Mouse (Mus musculus) embryonic facial prominence, embryonic 12.5 days (tissue): Measurements from ENCODE around the gene Mettl17. TPM values are rescaled to one million over a fixed set of nuclear protein-coding genes. Genes with fewer than 3 reads are reported as not detected.
A peak's percentile ranks its signal among the peaks of the same experiment; 100 is the strongest.

Experiments used
- ATAC-seq: fragments of 200-750 bp; cut with Nextera tagmentation; 2 replicates; pipeline ENCODE4 v1.8.0; 2017; ENCODE audit not compliant: insufficient number of reproducible peaks, insufficient read depth, low FRiP score, low TSS enrichment
- H3K27ac ChIP-seq: fragments of 300-500 bp; sonication (generic); 2 replicates; pipeline ENCODE4 v1.5.1; 2016; ENCODE audit warnings: mild to moderate bottlenecking
- H3K27me3 ChIP-seq: fragments of 300-500 bp; sonication (generic); 2 replicates; pipeline ENCODE4 v1.6.1; 2016; ENCODE audit warnings: mild to moderate bottlenecking, moderate library complexity
- H3K36me3 ChIP-seq: fragments of 300-500 bp; sonication (generic); 2 replicates; pipeline ENCODE4 v1.6.1; 2016; ENCODE audit warnings: mild to moderate bottlenecking
- H3K4me1 ChIP-seq: fragments of 300-500 bp; sonication (generic); 2 replicates; pipeline ENCODE4 v1.6.1; 2016
- H3K4me2 ChIP-seq: fragments of 300-500 bp; sonication (generic); replicated peaks from 2 replicates; pipeline ENCODE4 v1.6.1; 2016; ENCODE audit warnings: mild to moderate bottlenecking, moderate library complexity
- H3K4me3 ChIP-seq: fragments of 300-500 bp; sonication (generic); 2 replicates; pipeline ENCODE4 v1.5.1; 2016; ENCODE audit warnings: mild to moderate bottlenecking
- H3K9ac ChIP-seq: fragments of 300-500 bp; sonication (generic); 2 replicates; pipeline ENCODE4 v1.6.1; 2016; ENCODE audit warnings: mild to moderate bottlenecking, moderate library complexity
- H3K9me3 ChIP-seq: fragments of 300-500 bp; sonication (generic); 2 replicates; pipeline ENCODE4 v1.6.1; 2016; ENCODE audit warnings: mild to moderate bottlenecking, moderate library complexity
- whole genome bisulfite sequencing: fragments of 180-500 bp; shearing (Covaris S2); methylation state at CpG from one replicate; pipeline ENCODE4 v1.1.7; 2016; 5-methylcytosine and 5-hydroxymethylcytosine counted together
- polyA plus RNA-seq: library from polyadenylated mRNA; unstranded; fragments of >200 nt; fragmentation: Nextera tagmentation; extraction: Ambion mirVana; gene quantifications from 2 replicates; pipeline ENCODE4 v1.2.1, GENCODE M21; 2016

Gene Mettl17
- polyA plus RNA-seq, 1 experiment from 2014 or later: 55.5 TPM

- no peak for ATAC-seq
- 87% methylated on average over 1 of the region's 1 CpGs for WGBS
- Histone ChIP-seq H3K9ac (no peak overlapping the region), H3K27ac (no peak overlapping the region), H3K36me3 (no peaks in the 10 kb centered on the region), H3K27me3 (no peaks in the 10 kb centered on the region), H3K4me1 (no peaks in the 10 kb centered on the region), H3K4me2 (no peak overlapping the region), H3K9me3 (no peaks in the 10 kb centered on the region), H3K4me3 (no peak overlapping the region)
Observed at GRCm38 (mm10) chr14:51899351-51899750, 14.7 kb downstream of the Mettl17 start.

- no peaks in the 10 kb centered on the region for H3K36me3 ChIP-seq
- no peak overlapping the region for H3K4me2 ChIP-seq
- no peak overlapping the region for H3K9ac ChIP-seq
- WGBS: 59% methylated on average over 9 of the region's 9 CpGs
- ATAC-seq: no peak
- no peaks in the 10 kb centered on the region for H3K4me1 ChIP-seq
- no peaks in the 10 kb centered on the region for H3K27me3 ChIP-seq
- no peak overlapping the region for H3K4me3 ChIP-seq
- no peak overlapping the region for H3K27ac ChIP-seq
- no peaks in the 10 kb centered on the region for H3K9me3 ChIP-seq
Observed at GRCm38 (mm10) chr14:51902806-51903710, 18.4 kb downstream of the Mettl17 start.

GRCm38 (mm10) chr14:51903782-51904181 is 19.1 kb downstream of the Mettl17 start:
- Histone ChIP-seq H3K9me3 (no peaks in the 10 kb centered on the region), H3K27me3 (no peaks in the 10 kb centered on the region), H3K4me2 (no peak overlapping the region), H3K27ac (no peak overlapping the region), H3K36me3 (no peaks in the 10 kb centered on the region), H3K9ac (no peak overlapping the region), H3K4me3 (no peak overlapping the region), H3K4me1 (no peaks in the 10 kb centered on the region)
- 83% methylated on average over 9 of the region's 9 CpGs for WGBS
- no peak for ATAC-seq

DNA sequence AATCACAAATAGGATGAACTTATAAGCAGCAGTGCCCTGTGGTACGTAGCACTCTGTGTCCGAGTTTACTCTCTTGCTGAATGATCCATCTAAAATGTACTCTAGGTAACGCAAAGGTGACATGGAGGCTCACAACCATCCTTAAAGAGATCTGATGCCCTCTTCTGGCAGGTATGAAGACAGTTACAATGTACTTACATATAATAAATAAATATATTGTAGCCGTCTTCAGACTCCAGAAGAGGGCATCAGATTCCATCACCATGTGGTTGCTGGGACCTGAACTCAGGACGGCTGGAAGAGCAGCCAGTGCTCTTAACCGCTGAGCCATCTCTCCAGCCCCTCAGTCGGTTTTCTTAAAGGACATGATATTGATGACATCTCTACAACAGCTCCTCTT is 20.1 kb downstream of the Mettl17 start:
- H3K27ac ChIP-seq: no peak overlapping the region
- H3K36me3 ChIP-seq: no peaks in the 10 kb centered on the region
- H3K9ac ChIP-seq: no peak overlapping the region
- WGBS: 63% methylated on average over 7 of the region's 7 CpGs
- no peak overlapping the region for H3K4me2 ChIP-seq
- H3K4me1 ChIP-seq: no peaks in the 10 kb centered on the region
- H3K27me3 ChIP-seq: no peaks in the 10 kb centered on the region
- no peak overlapping the region for H3K4me3 ChIP-seq
- ATAC-seq: no peak
- H3K9me3 ChIP-seq: no peaks in the 10 kb centered on the region

GRCm38 (mm10) chr14:51906102-51906501 is 21.5 kb downstream of the Mettl17 start:
- Histone ChIP-seq H3K4me3 (no peak overlapping the region), H3K4me2 (no peak overlapping the region), H3K9ac (no peak overlapping the region), H3K4me1 (no peaks in the 10 kb centered on the region), H3K27ac (no peak overlapping the region), H3K36me3 (no peaks in the 10 kb centered on the region), H3K9me3 (no peaks in the 10 kb centered on the region), H3K27me3 (no peaks in the 10 kb centered on the region)
- WGBS: 91% methylated on average over 11 of the region's 11 CpGs
- no peak for ATAC-seq

DNA sequence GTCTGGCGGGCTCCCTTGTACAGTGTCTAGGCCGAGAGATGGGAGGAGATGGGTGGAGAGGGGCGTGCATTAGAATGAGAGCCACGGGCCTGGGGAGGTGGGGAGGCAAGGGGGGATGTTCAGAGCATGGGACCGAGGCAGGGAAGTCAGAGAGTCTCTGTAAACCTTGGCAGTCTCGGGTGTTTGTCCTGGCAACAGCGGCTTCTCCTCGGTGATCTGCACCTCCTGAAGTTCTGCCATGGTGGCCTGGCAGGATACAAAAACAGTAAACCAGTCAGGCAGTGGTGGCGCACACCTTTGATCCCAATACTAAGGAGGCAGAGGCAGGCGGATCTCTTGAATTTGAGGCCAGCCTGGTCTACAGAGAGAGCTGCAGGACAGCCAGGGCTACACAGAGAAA is 26.7 kb downstream of the Mettl17 start:
- no peak for ATAC-seq
- H3K9ac ChIP-seq: no peak overlapping the region
- no peak overlapping the region for H3K4me3 ChIP-seq
- peaks cover 14% of the 10 kb centered on the region; the same call in 1 of the 2 replicates for H3K4me1 ChIP-seq
- no peaks in the 10 kb centered on the region for H3K9me3 ChIP-seq
- WGBS: 86% methylated on average over 10 of the region's 10 CpGs
- H3K27me3 ChIP-seq: no peaks in the 10 kb centered on the region
- H3K36me3 ChIP-seq: no peaks in the 10 kb centered on the region
- H3K4me2 ChIP-seq: no peak overlapping the region
- no peak overlapping the region for H3K27ac ChIP-seq

DNA sequence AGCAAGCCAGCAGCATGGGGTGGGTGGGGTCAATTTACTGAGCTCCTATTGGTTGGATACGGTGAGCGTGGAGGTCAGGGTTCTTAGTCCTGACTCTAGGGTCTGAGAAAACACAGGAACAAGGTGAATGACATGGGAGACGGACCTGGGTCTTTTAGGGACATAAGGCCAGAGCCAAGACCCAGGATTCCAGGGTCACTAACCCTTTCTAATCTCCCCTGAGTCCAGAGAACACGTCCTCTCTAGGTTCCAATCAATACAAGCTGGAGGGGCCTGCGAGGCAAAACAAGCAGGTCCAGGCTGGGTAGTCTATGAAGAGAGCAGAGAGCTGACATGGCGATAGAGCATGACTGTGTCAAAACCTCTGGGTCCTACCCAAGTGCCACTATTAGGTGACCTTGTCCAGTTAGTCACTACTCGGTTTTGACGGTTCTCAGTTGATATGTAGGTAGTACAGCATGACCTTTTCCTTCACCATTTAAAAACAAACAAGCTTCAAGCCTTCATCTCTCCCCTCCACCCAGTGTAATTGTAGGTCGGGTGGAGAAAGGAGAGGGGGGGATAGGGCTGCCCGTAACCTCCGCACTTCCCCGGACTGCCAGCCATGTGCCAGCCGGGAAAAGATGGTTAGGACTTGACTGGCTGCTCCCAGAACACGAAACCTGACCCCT is 27.9 kb downstream of the Mettl17 start:
- Histone ChIP-seq H3K4me3 (peak overlapping the region; percentile 59), H3K4me1 (peaks cover 14% of the 10 kb centered on the region; the same call in 1 of the 2 replicates), H3K36me3 (no peaks in the 10 kb centered on the region), H3K9ac (peak overlapping the region; percentile 45; the same call in 1 of the 2 replicates), H3K9me3 (no peaks in the 10 kb centered on the region), H3K27me3 (no peaks in the 10 kb centered on the region), H3K27ac (no peak overlapping the region), H3K4me2 (peak overlapping the region; percentile 98)
- 9% methylated on average over 14 of the region's 14 CpGs for WGBS
- ATAC-seq: peak; percentile 41

- 0 out of 2 replicates have a peak overlapping the region, but pooled peaks have one; percentile 37 for H3K27ac ChIP-seq
Observed at GRCm38 (mm10) chr14:51913062-51913959, 28.7 kb downstream of the Mettl17 start.

GRCm38 (mm10) chr14:51913960-51914762 is 29.5 kb downstream of the Mettl17 start, which contains the start of gene Ndrg2:
Ndrg2 (minus strand) TSS chr14:51914158.
- peak within 1 kb of the TSS; percentile 59 for H3K4me3 ChIP-seq
- peak within 1 kb of the TSS; percentile 98 for H3K4me2 ChIP-seq
- ATAC-seq: peak; percentile 57; the same call in 1 of the 2 replicates
- no peaks in the 10 kb centered on the region for H3K27me3 ChIP-seq
- H3K36me3 ChIP-seq: no peaks in the 10 kb centered on the region
- H3K9me3 ChIP-seq: no peaks in the 10 kb centered on the region
- H3K27ac ChIP-seq: peak within 1 kb of the TSS; percentile 60
- peak within 1 kb of the TSS; percentile 45 for H3K9ac ChIP-seq
- peaks cover 14% of the 10 kb centered on the region; the same call in 1 of the 2 replicates for H3K4me1 ChIP-seq
- WGBS: 2% methylated on average over 21 of the region's 23 CpGs

More at GRCm38 (mm10) chr14:51913062-51913959, 28.7 kb downstream of the Mettl17 start:
- no peaks in the 10 kb centered on the region for H3K27me3 ChIP-seq
- H3K4me3 ChIP-seq: peak overlapping the region; percentile 59
- WGBS: under 1% methylated on average over 58 of the region's 58 CpGs
- peak; percentile 77 for ATAC-seq
- H3K4me1 ChIP-seq: peaks cover 14% of the 10 kb centered on the region; the same call in 1 of the 2 replicates
- no peaks in the 10 kb centered on the region for H3K9me3 ChIP-seq
- no peaks in the 10 kb centered on the region for H3K36me3 ChIP-seq
- H3K4me2 ChIP-seq: peak overlapping the region; percentile 98
- peak overlapping the region; percentile 45 for H3K9ac ChIP-seq

DNA sequence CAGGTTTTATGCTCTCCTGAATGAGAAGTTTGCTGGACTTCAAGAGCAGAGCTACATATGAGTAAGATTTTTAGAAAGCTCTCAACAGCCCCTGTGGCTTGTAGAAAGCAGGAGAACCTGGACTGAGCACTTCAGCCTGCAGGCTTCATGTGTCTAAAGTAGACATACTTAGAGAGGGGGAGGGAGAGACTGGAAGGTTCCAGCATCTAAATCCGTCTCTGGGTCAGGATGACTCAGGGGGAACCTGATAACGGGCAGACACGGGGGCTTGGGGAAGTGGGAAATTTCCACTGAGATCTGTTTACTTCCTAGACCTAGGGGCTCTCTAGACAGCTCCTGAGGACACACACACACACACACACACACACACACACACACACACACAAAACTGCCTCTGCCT is 30.4 kb downstream of the Mettl17 start:
- H3K36me3 ChIP-seq: no peaks in the 10 kb centered on the region
- peak overlapping the region; percentile 60; the same call in 1 of the 2 replicates for H3K27ac ChIP-seq

More for the DNA sequence above, 30.4 kb downstream of the Mettl17 start:
- Histone ChIP-seq H3K27me3 (no peaks in the 10 kb centered on the region), H3K4me1 (peaks cover 14% of the 10 kb centered on the region; the same call in 1 of the 2 replicates), H3K4me3 (no peak overlapping the region), H3K9ac (no peak overlapping the region), H3K9me3 (no peaks in the 10 kb centered on the region), H3K4me2 (no peak overlapping the region)
- 24% methylated on average over 3 of the region's 3 CpGs for WGBS
- ATAC-seq: no peak
